Mouse (Mus musculus): ENCODE measurements at regions not wholly inside any gene's neighbourhood (a gene's known extent, or its start where the extent isn't known, plus 50 kb on each side); places are given as distances from the start of the nearest gene placed in this dataset.

DNA sequence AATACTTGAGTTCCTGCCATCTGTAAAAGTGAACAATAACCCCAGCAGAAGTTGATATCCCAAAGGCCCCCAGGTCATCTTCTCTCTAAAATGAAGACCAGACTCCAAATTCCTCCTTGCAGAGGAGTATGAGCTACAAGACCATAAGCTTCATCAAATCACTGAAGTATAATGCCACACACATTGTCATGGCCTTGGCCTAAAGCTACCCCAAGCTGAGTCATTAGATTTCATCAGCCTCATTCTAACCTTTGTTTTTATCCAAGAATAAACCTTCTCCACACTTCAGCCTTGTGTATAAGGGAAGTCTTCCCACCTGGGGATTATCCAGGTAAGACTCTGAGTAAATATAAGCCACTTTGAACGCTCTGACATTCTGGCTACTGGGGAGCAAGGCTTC lies 289.3 kb downstream of the Psat1 start:
- TF ChIP-seq POLR2AphosphoS2 (IDR thresholded peaks at IDR 0.05; ENCODE audit: insufficient read length, low read depth) (no peak), MYOD1 (IDR thresholded peaks at IDR 0.05; ENCODE audit: control insufficient read depth in 1 of 3, insufficient read length in 2 of 3, low read depth in 2 of 3) (no peak), POLR2A (IDR thresholded peaks at IDR 0.05; ENCODE audit: insufficient read length, low read depth) (no peak), USF1 (IDR thresholded peaks at IDR 0.05; ENCODE audit: low read depth) (no peak), MAX (IDR thresholded peaks at IDR 0.05; ENCODE audit: low read depth) (no peak), CEBPB (IDR thresholded peaks at IDR 0.05; ENCODE audit: insufficient read depth, poor library complexity, severe bottlenecking) (no peak), E2F4 (IDR thresholded peaks at IDR 0.05; ENCODE audit: insufficient read depth) (no peak)
